Mouse (Mus musculus) left cerebral cortex, adult 18-20 months (tissue): ENCODE data around the gene Cs. TPM values are rescaled to one million over a fixed set of nuclear protein-coding genes. Genes with fewer than 3 reads are reported as not detected.
A peak's percentile ranks its signal among the peaks of the same experiment; 100 is the strongest.

Experiments used
- DNase-seq, 2 experiments: peaks; one replicate each; pipeline ENCODE4 v3.0.0; 2021 to 2022; ENCODE audit warnings: low spot score in 2 of 2, mixed read lengths in 1 of 2
- microRNA-seq, 2 experiments: library from miRNA; unstranded; fragments of <30 nt; microRNA quantifications; one replicate each; pipeline ENCODE4 v1.2.0; 2021
- total RNA-seq, 2 experiments: library from RNA; stranded (reverse); gene quantifications; 2 replicates each; pipeline ENCODE4 v1.2.3; 2021

The Cs gene
- total RNA-seq, 2 experiments from 2014 or later = 222 to 232 TPM

DNA sequence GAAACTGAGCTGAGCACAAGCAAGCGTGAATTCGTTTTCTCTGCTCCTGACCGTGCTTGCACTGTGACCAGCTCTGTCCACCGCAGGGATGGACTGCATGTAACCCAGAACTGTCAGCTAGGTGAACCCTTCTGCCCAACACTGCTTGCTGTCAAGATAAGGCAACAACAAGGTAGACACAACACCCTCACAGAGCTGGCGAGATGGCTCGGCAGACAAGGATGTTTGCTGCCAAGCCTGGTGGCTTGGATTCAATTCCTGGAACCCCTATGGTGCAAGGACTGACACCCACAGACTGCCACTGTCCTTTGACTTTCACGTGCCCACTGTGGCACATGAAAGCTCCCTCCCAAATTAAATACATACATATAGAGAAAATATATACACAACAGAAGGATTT, 66.4 kb downstream of the Cs start:
- DNase-seq = no peak

DNA sequence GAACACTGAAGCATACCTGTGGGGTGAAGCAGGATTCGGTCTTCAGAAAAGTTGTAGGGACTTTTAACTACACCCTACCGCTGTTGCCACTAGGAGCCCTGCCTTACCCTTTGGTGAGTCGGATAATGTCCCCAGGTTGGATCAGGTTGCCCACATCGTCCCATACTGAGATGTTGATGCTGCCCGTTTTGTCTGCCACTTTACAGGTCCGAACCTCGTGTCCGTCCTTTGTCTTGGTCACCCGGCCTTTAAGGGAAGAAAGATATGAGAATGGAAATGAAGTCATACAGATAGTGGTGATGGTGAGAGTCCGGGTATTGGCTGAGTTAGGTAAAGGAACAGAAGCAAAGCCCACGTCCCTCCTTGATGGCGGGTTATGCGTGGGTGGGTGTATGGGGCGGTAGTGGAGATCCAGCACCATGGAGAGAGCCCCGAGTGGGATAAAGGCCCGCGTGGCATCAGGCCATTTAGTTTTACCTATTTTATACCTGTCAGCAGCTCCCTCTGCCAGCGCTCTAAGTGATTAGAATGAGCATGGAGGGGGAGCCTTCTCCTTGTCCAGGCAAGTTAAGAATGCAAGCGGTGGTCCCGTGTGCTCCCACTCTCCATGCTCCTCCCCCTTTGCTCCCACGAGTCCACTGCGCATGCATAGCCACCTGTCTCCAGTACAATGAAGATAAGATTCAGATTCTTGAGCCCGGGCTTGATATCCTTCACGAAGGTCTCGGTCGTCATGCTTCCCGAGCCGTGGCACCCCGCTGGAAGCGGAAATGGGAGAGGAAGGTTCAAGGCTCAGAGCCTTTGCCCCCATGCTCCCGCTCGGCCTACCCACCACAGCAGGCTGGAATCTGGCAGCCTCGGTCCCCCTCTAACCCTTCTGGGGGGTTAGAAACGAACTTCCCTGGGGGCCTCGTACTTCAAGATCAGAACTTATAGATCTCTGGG, 71.3 kb downstream of the Cs start:
- peak; percentile 48 to 49 for DNase-seq

DNA sequence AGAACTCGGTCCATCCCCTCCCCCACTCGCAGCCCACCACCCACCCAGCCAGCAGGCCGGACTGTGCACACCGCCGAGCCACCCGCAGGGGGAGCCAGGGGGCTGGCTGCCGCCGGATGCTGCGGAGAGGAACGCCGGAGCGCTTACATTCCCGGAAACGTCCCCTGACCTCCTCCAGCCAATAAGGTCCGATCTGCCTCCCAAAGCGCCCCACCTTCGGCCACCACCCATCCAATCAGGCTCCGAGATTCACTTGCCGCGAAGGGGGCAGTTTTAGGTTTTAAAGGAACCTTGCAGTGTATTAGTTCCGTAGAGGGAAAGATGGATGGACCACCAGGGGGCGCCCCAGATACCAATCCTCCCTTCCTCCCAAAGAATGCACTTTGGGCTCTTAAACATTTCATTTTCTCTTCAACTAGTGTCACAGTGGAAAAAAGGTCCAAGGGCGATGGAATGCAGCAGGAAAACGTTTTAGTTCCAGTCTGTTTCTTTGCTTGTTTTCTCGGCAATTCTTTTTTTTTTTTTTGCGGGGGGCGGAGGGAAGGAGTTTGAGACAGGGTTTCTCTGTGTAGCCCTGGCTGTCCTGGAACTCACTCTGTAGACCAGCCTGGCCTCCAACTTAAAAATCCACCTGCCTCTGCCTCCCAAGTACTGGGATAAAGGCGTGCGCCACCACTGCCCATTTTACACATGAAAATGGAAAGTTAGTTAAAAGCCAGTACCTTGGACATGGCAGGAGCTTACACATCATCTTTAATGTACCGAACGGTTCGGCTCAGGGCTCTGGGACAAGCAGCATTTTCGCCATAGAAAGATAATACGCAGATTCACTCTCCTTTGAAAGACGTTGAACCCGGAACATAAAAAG, 72.4 kb downstream of the Cs start:
- peak; percentile 97 to 98 for DNase-seq

DNA sequence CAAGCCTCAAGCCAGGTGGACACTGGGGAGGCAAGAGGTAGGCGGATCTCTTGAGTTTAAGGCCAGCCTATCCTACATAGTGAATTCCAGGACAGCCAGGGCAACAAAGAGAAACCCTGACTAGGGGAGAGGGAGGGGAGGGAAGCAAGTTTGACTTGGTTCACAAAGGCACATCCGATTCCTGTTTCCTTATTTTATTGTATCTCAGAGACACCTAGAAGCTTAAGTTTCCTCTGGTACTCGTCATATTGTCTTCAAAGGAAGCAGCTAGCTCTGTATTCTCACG, 73.0 kb downstream of the Cs start:
- DNase-seq = no peak

DNA sequence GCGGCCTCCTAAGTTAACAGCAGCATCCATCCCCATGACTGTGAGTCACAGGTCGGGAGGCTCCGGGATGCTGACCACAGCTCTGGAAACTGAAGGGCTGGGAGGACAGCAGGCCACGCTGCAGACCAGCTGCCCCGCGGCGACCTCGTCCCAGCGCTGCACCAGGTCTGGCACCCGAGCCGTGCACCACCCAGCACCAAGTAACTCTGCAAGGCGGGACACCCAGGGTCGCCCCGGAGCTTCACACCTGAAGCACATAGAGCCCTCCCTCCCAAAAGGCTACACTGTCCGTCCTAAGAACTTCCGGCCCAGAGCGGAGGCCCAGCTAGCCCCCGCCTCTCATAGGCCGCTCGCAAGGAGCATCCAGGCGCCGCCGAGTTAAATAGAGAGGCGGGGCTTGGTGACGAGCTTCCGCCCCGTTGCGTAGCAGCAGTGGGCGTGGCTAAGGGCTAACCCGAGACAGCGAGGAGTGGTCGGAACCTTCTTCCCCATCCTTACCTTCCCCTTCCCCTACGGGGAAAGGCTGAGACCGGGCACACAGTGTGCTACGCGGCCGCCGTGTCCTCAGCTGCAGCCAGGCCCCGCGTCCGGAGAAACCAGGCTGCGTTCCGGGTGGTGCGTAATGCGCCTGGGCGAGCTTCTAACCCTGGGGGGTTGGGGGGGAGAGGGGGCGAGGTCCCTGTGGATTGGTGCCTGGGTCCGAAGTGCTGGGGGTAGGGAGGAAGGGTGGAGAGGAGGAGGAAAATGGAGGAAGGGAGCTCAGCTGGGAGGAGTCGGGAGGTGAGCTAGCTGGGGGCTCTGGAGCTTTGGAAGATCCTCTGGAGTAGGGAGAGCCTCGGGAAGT, 73.9 kb downstream of the Cs start, which contains the start of the genes Nabp2 and Rnf41:
Nabp2 (minus strand) TSS at position 282 of the 844 bp plus-strand sequence.
Rnf41 (plus strand) TSS at position 447 of the 844 bp plus-strand sequence.
- peak; percentile 94 to 95 for DNase-seq

DNA sequence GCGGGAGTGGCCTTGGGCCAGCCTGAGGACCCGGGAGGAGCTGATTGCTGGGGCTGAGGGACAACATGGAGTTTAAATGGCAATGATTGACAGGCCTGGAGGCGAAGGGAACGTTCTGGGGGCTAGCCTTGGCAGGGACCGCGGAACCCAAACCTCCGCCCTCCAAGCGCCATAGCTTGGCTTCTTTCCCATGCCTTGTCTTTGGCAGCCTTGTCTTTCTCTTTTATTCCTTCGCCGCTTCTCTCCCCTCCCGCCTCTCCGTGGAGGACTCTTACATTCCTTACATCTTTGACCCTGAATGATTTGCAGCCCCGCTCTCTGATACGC, 74.5 kb downstream of the Cs start:
- DNase-seq = no peak

Small RNA genes lying within 50 kb of the gene (microRNA-seq; reads per million reads assigned to microRNA genes)
- gene Gm25361 (0 reads per million in 2 experiments), gene Gm26308 (0 reads per million in 2 experiments), gene Mir6914 (1.2 to 1.5 reads per million in 2 experiments), gene Mir6915 (8.9 to 11.2 reads per million in 2 experiments)

Other genes starting within 250 kb of the Cs start
- gene Baz2a, start 246.2 kb upstream of the Cs start, total RNA-seq = 10 to 100 TPM; 40.3 to 40.4 TPM
- gene Rbms2, start 157.4 kb upstream of the Cs start, total RNA-seq = 10 to 100 TPM; 14.9 to 15.4 TPM
- gene Gls2, start 143.3 kb upstream of the Cs start, total RNA-seq = 10 to 100 TPM; 33.0 to 39.9 TPM
- 10 to 100 TPM; 10.4 to 10.8 TPM for gene Spryd4, start 125.9 kb upstream of the Cs start, total RNA-seq
- not detected for gene Mip, start 111.9 kb upstream of the Cs start, total RNA-seq
- gene Timeless, start 105.7 kb upstream of the Cs start, total RNA-seq = 1 to 10 TPM; 7.0 to 9.2 TPM
- not detected for gene Apon, start 83.6 kb upstream of the Cs start, total RNA-seq
- not detected for gene Apof, start 69.1 kb upstream of the Cs start, total RNA-seq
- 10 to 100 TPM; 28.2 to 29.9 TPM for gene Stat2, start 67.2 kb upstream of the Cs start, total RNA-seq
- not detected for gene Il23a, start 39.0 kb upstream of the Cs start, total RNA-seq
- gene Pan2, start 34.4 kb upstream of the Cs start, total RNA-seq = 10 to 100 TPM; 12.7 to 15.2 TPM
- 10 to 100 TPM; 65.8 to 68.7 TPM for gene Cnpy2, start 15.3 kb upstream of the Cs start, total RNA-seq
- gene Coq10a, start 31.3 kb downstream of the Cs start, total RNA-seq = 10 to 100 TPM; 58.5 to 60.4 TPM
- 10 to 100 TPM; 51.0 to 52.2 TPM for gene Ankrd52, start 39.4 kb downstream of the Cs start, total RNA-seq
- not detected for gene Slc39a5, start 63.5 kb downstream of the Cs start, total RNA-seq
- 10 to 100 TPM; 81.2 to 85.5 TPM for gene Nabp2, start 73.8 kb downstream of the Cs start, total RNA-seq
- 10 to 100 TPM; 78.9 to 81.5 TPM for gene Rnf41, start 73.9 kb downstream of the Cs start, total RNA-seq
- 100 to 1,000 TPM; 265 to 267 TPM for gene Smarcc2, start 121.5 kb downstream of the Cs start, total RNA-seq
- 100 to 1,000 TPM; 576 to 616 TPM for gene Myl6, start 156.4 kb downstream of the Cs start, total RNA-seq
- gene Myl6b, start 161.0 kb downstream of the Cs start, total RNA-seq = 10 to 100 TPM; 31.5 to 34.9 TPM
- gene Esyt1, start 188.1 kb downstream of the Cs start, total RNA-seq = 10 to 100 TPM; 13.1 to 13.2 TPM
- 10 to 100 TPM; 15.9 to 20.7 TPM for gene Zc3h10, start 210.0 kb downstream of the Cs start, total RNA-seq
- 1,000 to 10,000 TPM; 1,493 to 1,582 TPM for gene Rpl41, start 211.6 kb downstream of the Cs start, total RNA-seq
- gene Pa2g4, start 228.3 kb downstream of the Cs start, total RNA-seq = 10 to 100 TPM; 58.3 TPM